Mouse (Mus musculus) spleen, embryonic (tissue): ENCODE measurements around the gene Tex45.

ENCODE experiments used
- CTCF ChIA-PET: fragments of 350-600 bp; sonication (Branson Sonifier 250); formaldehyde crosslinking; loops from one replicate; lab custom pipeline; 2022; lab: Charles Lee

The Tex45 gene

DNA sequence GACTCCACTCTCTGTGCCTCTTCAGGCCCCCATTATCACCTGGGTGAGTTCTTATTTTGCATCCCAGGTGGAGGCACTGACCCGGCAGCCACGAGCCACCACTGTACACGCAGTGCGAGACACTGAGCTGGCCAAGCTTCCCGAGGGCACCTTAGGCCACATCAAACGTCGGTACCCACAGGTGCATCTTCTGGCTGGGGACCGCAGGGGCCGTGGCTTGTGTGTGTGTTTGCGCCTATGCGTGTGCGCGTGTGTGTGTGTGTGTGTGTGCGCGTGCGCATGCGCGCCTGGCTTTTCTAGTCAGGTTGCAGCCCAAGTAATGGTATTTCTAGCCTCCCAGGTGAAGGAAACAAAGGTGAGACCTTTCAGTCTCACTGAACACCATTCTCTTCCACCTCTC is 61.3 kb downstream of the Tex45 start:
- CTCF ChIA-PET: no interaction called here

DNA sequence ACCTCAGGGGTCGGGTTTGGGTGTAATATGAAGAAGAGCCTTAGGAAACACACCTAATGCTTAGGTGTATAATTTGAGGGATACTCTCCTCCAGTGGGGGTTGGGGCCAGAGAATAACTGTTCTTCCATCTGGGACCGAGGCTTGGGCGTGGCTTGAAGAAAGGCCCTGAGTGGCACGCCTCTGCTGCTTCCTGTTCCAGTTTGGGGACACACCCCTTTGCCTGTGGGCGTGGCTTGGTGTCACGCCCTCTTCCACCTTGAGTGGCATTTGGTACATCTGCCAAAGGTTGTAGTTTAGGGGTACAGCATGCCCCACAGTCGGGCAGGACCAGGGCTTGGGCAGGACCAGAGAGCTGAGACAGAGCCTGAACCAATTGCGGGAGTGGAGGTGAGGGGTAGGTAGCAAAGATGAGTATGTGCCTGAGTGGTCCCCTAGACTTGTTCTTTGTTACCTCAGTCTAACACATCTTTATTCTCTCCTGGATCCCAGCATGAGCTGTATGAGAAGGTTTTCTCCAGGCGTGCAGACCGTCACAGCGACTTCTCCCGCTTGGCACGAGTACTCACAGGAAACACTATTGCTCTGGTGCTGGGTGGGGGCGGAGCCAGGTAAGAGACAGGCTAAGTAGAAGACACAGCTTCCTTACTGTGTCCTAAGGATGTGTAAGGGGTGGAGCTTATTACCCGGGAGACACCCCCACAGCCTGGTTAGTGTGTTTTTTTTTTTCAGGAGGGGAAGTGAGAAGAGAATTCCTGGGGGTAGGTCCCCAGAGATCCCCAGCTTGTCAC is 65.6 kb downstream of the Tex45 start:
- CTCF ChIA-PET: no interaction called here
